Mouse (Mus musculus) liver, embryonic 13.5 days (tissue): ENCODE measurements around the gene Nsf. TPM values are rescaled to one million over a fixed set of nuclear protein-coding genes. Genes with fewer than 3 reads are reported as not detected.

Experiments used
- polyA plus RNA-seq: library from polyadenylated mRNA; unstranded; fragments of >200 nt; fragmentation: Nextera tagmentation; extraction: Ambion mirVana; gene quantifications from 2 replicates; pipeline ENCODE4 v1.2.1, GENCODE M21; 2015

Nsf gene
- polyA plus RNA-seq, 1 experiment from 2014 or later = 29.6 TPM

Other genes with a start within 250 kb of the Nsf start
- 0.02 TPM in 1 of 2 replicates, not detected in the other for gene Wnt9b, start 204.2 kb downstream of the Nsf start, polyA plus RNA-seq
- 0.05 and 0.10 TPM in 2 replicates for gene Wnt3, start 179.9 kb downstream of the Nsf start, polyA plus RNA-seq
- 21.3 and 24.1 TPM in 2 replicates for gene Arf2, start 12.7 kb upstream of the Nsf start, polyA plus RNA-seq
- gene Crhr1, start 178.8 kb upstream of the Nsf start, polyA plus RNA-seq = not detected in 2 replicates
- not detected in 2 replicates for gene Sppl2c, start 232.3 kb upstream of the Nsf start, polyA plus RNA-seq